Mouse (Mus musculus) C2C12 (cell line): ENCODE measurements at regions not wholly inside any gene's neighbourhood (a gene's known extent, or its start where the extent isn't known, plus 50 kb on each side); places are given as distances from the start of the nearest gene placed in this dataset.
A peak's percentile ranks its signal among the peaks of the same experiment; 100 is the strongest.

Experiments used
- CEBPB ChIP-seq: IDR thresholded peaks from one replicate; pipeline ENCODE4 v1.6.1; 2011; ENCODE audit warnings: low read depth, mild to moderate bottlenecking, control low read depth, moderate library complexity
- CTCF ChIP-seq: IDR thresholded peaks from one replicate; pipeline ENCODE4 v1.5.1; 2011; ENCODE audit not compliant: control insufficient read depth, insufficient read depth, insufficient read length
- MAX ChIP-seq: IDR thresholded peaks from one replicate; pipeline ENCODE4 v1.6.1; 2011; ENCODE audit warnings: mild to moderate bottlenecking, control low read depth
- MYOD1 ChIP-seq: IDR thresholded peaks from one replicate; pipeline ENCODE4 v1.6.1; 2011; ENCODE audit warnings: low read depth; ENCODE audit not compliant: control insufficient read depth, insufficient read length
- USF1 ChIP-seq: IDR thresholded peaks from one replicate; pipeline ENCODE4 v1.6.1; 2011; ENCODE audit warnings: low read depth, mild to moderate bottlenecking, control low read depth, moderate library complexity

DNA sequence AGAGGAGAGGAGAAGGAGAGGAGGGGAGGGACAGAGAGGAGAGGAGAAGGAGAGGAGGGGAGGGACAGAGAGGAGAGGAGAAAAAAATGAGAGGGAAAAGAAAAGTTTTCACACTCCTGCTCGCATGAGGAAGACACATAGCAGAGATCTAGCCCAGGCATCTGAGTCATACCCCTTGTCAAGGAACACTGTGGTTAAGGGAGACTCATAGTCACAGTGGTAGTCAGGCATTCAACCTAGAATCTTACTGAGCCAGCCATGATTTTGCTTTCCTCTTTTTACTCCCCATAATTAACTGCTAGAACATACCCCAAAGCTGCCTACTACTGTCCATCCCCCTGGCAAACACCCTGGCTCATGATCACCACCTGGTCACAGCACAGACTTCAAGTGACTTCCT lies 160.6 kb downstream of the Nr2f2 start:
- TF ChIP-seq MYOD1 (no peak), CTCF (no peak), CEBPB (no peak), MAX (peak; percentile 74), USF1 (no peak)
